Mouse (Mus musculus) neutrophil, adult 5-6 weeks (primary cell): ENCODE results near the gene Pdha2. TPM values are rescaled to one million over a fixed set of nuclear protein-coding genes. Genes with fewer than 3 reads are reported as not detected.

Experiments
- ATAC-seq: fragments of 151-379, 151-347 bp; 2 replicates; pipeline ENCODE4 v1.8.0; 2017; ENCODE audit warnings: mild to moderate bottlenecking, moderate TSS enrichment; ENCODE audit not compliant: insufficient number of reproducible peaks, poor library complexity, low FRiP score, severe bottlenecking; ENCODE audit errors: extremely low read depth
- total RNA-seq: library from RNA; stranded (forward); fragments of 200-1000 nt; gene quantifications from 2 replicates; pipeline ENCODE4 v1.2.3, GENCODE M21; 2017

Pdha2 gene
- total RNA-seq, result not detected in 2 replicates

GRCm38 (mm10) chr3:141212255-141212654 lies at the start of gene Pdha2:
Pdha2 (minus strand) TSS chr3:141212355.
- ATAC-seq, result no peak

GRCm38 (mm10) chr3:141260518-141260917 lies 48.4 kb upstream of the Pdha2 start:
- no peak for ATAC-seq

- no peak for ATAC-seq
These were observed 39.3 kb upstream of the Pdha2 start for GRCm38 (mm10) chr3:141251440-141251839.

GRCm38 (mm10) chr3:141244725-141245298 lies 32.7 kb upstream of the Pdha2 start:
- no peak for ATAC-seq

- ATAC-seq, result no peak
These were observed 25.9 kb upstream of the Pdha2 start for GRCm38 (mm10) chr3:141238071-141238470.

- no peak for ATAC-seq
These were observed 17.0 kb upstream of the Pdha2 start for GRCm38 (mm10) chr3:141229148-141229547.

GRCm38 (mm10) chr3:141222339-141222738 lies 10.2 kb upstream of the Pdha2 start:
- ATAC-seq, result no peak

- no peak for ATAC-seq
These were observed 6.4 kb upstream of the Pdha2 start for GRCm38 (mm10) chr3:141218561-141218960.

- ATAC-seq, result no peak
These were observed 4.8 kb upstream of the Pdha2 start for GRCm38 (mm10) chr3:141216999-141217398.

GRCm38 (mm10) chr3:141216237-141216636 lies 4.1 kb upstream of the Pdha2 start:
- no peak for ATAC-seq

GRCm38 (mm10) chr3:141214789-141215188 lies 2.6 kb upstream of the Pdha2 start:
- ATAC-seq, result no peak

GRCm38 (mm10) chr3:141214197-141214596 lies 2.0 kb upstream of the Pdha2 start:
- no peak for ATAC-seq

- no peak for ATAC-seq
These were observed 511 bp downstream of the Pdha2 start for GRCm38 (mm10) chr3:141211644-141212043.

- ATAC-seq, result no peak
These were observed 10.4 kb downstream of the Pdha2 start for GRCm38 (mm10) chr3:141201766-141202165.

- ATAC-seq, result no peak
These were observed 14.8 kb downstream of the Pdha2 start for GRCm38 (mm10) chr3:141197308-141197861.

- no peak for ATAC-seq
These were observed 20.5 kb downstream of the Pdha2 start for GRCm38 (mm10) chr3:141191653-141192052.

- ATAC-seq, result no peak
These were observed 21.7 kb downstream of the Pdha2 start for GRCm38 (mm10) chr3:141190429-141190828.

GRCm38 (mm10) chr3:141160986-141161385 lies 51.2 kb downstream of the Pdha2 start:
- no peak for ATAC-seq
